Comparison of ENCODE assay signal across 8 mouse cellular contexts in the genomic region with DNA sequence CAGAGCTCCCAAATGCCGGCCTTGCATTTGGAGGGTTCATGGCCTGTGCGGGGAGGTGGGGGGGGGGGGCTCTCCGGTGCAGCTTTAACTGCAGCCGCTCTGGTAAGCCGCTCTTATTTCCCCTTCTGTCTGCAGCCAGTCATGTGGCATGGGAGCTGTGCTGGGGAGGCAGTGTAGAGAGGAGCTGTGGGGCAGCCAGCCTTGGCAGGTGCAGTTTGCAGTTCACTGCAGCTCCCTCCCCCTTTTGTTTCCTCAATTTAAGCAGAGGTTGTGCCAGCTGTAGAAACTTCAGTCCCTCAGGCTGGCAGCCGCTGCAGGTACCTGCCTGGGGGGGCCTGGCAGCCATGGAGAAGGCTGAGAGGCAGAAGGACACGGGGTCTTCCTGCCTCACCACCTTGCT. TPM values are rescaled to one million over a fixed set of nuclear protein-coding genes. Genes with fewer than 3 reads are reported as not detected.
DNase-seq lines count a peak whose midpoint lies in the region; ATAC-seq and TF ChIP-seq lines count a peak whose summit lies in the region.
"Had no signal": no experiment of that assay in that cellular context is flagged by ENCODE, and none has a peak within 500 bp of the region (broad histone marks: within the 10 kb centered on the region; RNA-seq: fewer than 3 reads in every experiment).

No protein-coding gene starts in this region.

- no peaks in the 10 kb centered on the region for H3K27me3 ChIP-seq in E14TG2a.4 (ENCODE audit: insufficient read depth, low read length)
- no peaks in the 10 kb centered on the region for H3K27me3 ChIP-seq in hindbrain, embryonic 15.5 days
- no peaks in the 10 kb centered on the region for H3K27me3 ChIP-seq in midbrain, embryonic 15.5 days (replicated peaks)

- H3K9ac ChIP-seq in hindbrain, embryonic 15.5 days: no peak overlapping the region
- H3K9ac ChIP-seq in midbrain, embryonic 15.5 days: no peak overlapping the region

- 19% methylated on average over 7 of the region's 7 CpGs for WGBS in hindbrain, embryonic 15.5 days
- WGBS in midbrain, embryonic 15.5 days: 10% methylated on average over 7 of the region's 7 CpGs

- no peak for TF ChIP-seq CTCF in E14TG2a.4 (conservative IDR thresholded peaks at IDR 0.05; ENCODE audit: low read length)

- ATAC-seq in hindbrain, embryonic 15.5 days (ENCODE audit: low FRiP score, low read depth): 0 out of 2 replicates have a peak, but pooled peaks have one; percentile 27
- ATAC-seq in midbrain, embryonic 15.5 days (replicated peaks): peak; percentile 45; the same call in 1 of the 2 replicates
- no peak for ATAC-seq in megakaryocyte, adult 5-6 weeks (ENCODE audit: poor library complexity, severe bottlenecking)

- H3K36me3 ChIP-seq in E14TG2a.4 (ENCODE audit: insufficient read depth, low read length): peaks cover 70% of the 10 kb centered on the region
- peaks cover 16% of the 10 kb centered on the region for H3K36me3 ChIP-seq in hindbrain, embryonic 15.5 days
- peaks cover 8% of the 10 kb centered on the region; the same call in 1 of the 2 replicates for H3K36me3 ChIP-seq in midbrain, embryonic 15.5 days (replicated peaks)

- peak overlapping the region; percentile 86 for H3K27ac ChIP-seq in hindbrain, embryonic 15.5 days (replicated peaks)
- peak overlapping the region; percentile 84 for H3K27ac ChIP-seq in midbrain, embryonic 15.5 days

- H3K4me2 ChIP-seq in hindbrain, embryonic 15.5 days: no peak overlapping the region
- no peak overlapping the region for H3K4me2 ChIP-seq in midbrain, embryonic 15.5 days

- peak overlapping the region; percentile 39; the same call in 1 of the 2 replicates for H3K4me3 ChIP-seq in E14TG2a.4 (replicated peaks; ENCODE audit: low read length)
- H3K4me3 ChIP-seq in hindbrain, embryonic 15.5 days: no peak overlapping the region
- no peak overlapping the region for H3K4me3 ChIP-seq in midbrain, embryonic 15.5 days

- H3K4me1 ChIP-seq in E14TG2a.4 (replicated peaks; ENCODE audit: low read depth, low read length): peaks cover 82% of the 10 kb centered on the region
- H3K4me1 ChIP-seq in hindbrain, embryonic 15.5 days (replicated peaks): peaks cover 58% of the 10 kb centered on the region
- H3K4me1 ChIP-seq in midbrain, embryonic 15.5 days: peaks cover 57% of the 10 kb centered on the region

- peak; percentile 71 to 73 for DNase-seq in B cell, adult 2 months
- no peak for DNase-seq in urinary bladder, postnatal 10 days (ENCODE audit: low spot score)
- no peak for DNase-seq in ovary, postnatal 10 days (ENCODE audit: low spot score)
- DNase-seq: adrenal gland, postnatal 14 days had no signal

- H3K9me3 ChIP-seq in E14TG2a.4 (ENCODE audit: low read length): no peaks in the 10 kb centered on the region
- H3K9me3 ChIP-seq in hindbrain, embryonic 15.5 days: no peaks in the 10 kb centered on the region
- no peaks in the 10 kb centered on the region for H3K9me3 ChIP-seq in midbrain, embryonic 15.5 days

RNA-seq across cellular contexts. Expression of gene Cd164l2, which starts 15.1 kb away (rescaled TPM):
- 3.0 and 4.5 TPM in 2 replicates for polyA plus RNA-seq in hindbrain, embryonic 15.5 days (2015; fragmentation: Nextera tagmentation; extraction: Ambion mirVana)
- polyA plus RNA-seq in midbrain, embryonic 15.5 days (2015; fragmentation: Nextera tagmentation; extraction: Ambion mirVana): 3.0 and 5.0 TPM in 2 replicates
- total RNA-seq in megakaryocyte, adult 5-6 weeks (2015): not detected in 2 replicates
- not detected in 2 replicates for total RNA-seq in megakaryocyte, adult 5-6 weeks (2017)

RNA-seq across cellular contexts. Expression of gene Gpr3, which starts 15.5 kb away (rescaled TPM):
- polyA plus RNA-seq in hindbrain, embryonic 15.5 days (2015; fragmentation: Nextera tagmentation; extraction: Ambion mirVana): 1.6 and 2.7 TPM in 2 replicates
- polyA plus RNA-seq in midbrain, embryonic 15.5 days (2015; fragmentation: Nextera tagmentation; extraction: Ambion mirVana): 1.3 and 2.0 TPM in 2 replicates
- 0.21 TPM in 1 of 2 replicates, not detected in the other for total RNA-seq in megakaryocyte, adult 5-6 weeks (2015)
- total RNA-seq in megakaryocyte, adult 5-6 weeks (2017): not detected in 2 replicates

RNA-seq across cellular contexts. Expression of gene Map3k6, which starts 43.8 kb away (rescaled TPM):
- polyA plus RNA-seq in hindbrain, embryonic 15.5 days (2015; fragmentation: Nextera tagmentation; extraction: Ambion mirVana): 1.8 and 2.2 TPM in 2 replicates
- polyA plus RNA-seq in midbrain, embryonic 15.5 days (2015; fragmentation: Nextera tagmentation; extraction: Ambion mirVana): 1.6 and 2.0 TPM in 2 replicates
- total RNA-seq in megakaryocyte, adult 5-6 weeks (2015): 10.2 and 11.7 TPM in 2 replicates
- total RNA-seq in megakaryocyte, adult 5-6 weeks (2017): 9.1 and 13.4 TPM in 2 replicates

Comparison
In these comparisons a context has a peak if more than half of its experiments do, and no peak if none do; other contexts are left out.
1. DNase-seq: peak in B cell, adult 2 months (2 of 2); none in urinary bladder, postnatal 10 days (single experiment) and ovary, postnatal 10 days (single experiment).